Mouse (Mus musculus): ENCODE results near the gene Gm26558. TPM values are rescaled to one million over a fixed set of nuclear protein-coding genes. Genes with fewer than 3 reads are reported as not detected.

The Gm26558 gene
- polyA plus RNA-seq, 1 experiment = 0.20 TPM

DNA sequence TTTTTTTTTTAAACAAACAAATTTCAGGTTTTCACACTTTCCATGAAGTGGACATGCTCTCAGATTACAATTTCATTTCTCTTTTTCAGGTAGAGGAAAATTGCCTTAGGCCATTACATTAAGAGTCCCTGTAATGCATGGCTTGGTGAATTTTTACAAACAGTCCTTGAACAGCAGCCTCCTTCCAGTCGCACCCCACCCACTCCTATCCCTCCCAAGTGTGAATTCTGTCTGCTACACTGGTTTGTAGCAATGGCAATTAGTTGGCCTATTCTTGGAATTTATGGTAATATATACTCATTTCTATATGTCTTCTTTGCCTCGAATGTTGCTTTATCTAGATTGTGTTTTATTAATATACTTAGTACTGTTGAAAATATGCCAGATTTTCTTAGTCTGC lies 10.6 kb upstream of the Gm26558 start:
- Histone ChIP-seq H3K27me3 (ENCODE audit: control insufficient read depth, insufficient read depth, low read length) (no peaks in the 10 kb centered on the region), H3K4me3 (ENCODE audit: control insufficient read depth, insufficient read depth, low read length) (no peak overlapping the region), H3K27ac (ENCODE audit: control insufficient read depth, insufficient read depth, low read length) (no peak overlapping the region), H3K36me3 (ENCODE audit: control insufficient read depth, insufficient read depth, low read length) (0 out of 2 replicates have a peak, but pooled peaks cover 5% of the 10 kb centered on the region), H3K4me1 (replicated peaks; ENCODE audit: control insufficient read depth, insufficient read depth, low read length) (no peaks in the 10 kb centered on the region)
- 90% methylated on average over 2 of the region's 2 CpGs for WGBS
- DNase-seq = no peak
- TF ChIP-seq POLR2A (IDR thresholded peaks at IDR 0.05; ENCODE audit: control insufficient read depth, extremely low read depth, insufficient read depth, low read length, poor library complexity) = no peak
- TF ChIP-seq CTCF (IDR thresholded peaks at IDR 0.05; ENCODE audit: borderline replicate concordance, control insufficient read depth, extremely low read depth, insufficient read depth, low read length, poor library complexity) = no peak

DNA sequence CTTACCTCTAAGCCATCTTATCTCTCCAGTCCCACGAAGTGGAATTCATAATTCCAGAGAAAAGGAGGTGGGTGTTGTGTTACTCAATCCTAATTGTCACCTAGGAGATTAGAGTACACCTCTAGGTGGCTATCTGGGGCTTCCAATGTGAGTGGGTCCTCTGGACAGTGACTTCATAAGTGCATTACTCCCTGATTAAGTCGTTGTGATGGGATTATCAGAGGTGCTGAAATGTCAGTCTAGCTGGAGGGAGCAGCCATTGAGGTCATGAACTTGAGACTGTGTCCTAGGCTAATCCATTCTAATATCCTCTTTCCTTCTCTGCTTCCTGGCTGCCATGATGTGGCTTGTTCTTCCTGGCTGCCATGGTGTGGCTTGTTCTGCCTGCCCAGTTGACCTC lies 8.0 kb upstream of the Gm26558 start:
- no peaks in the 10 kb centered on the region for H3K27me3 ChIP-seq (ENCODE audit: control insufficient read depth, insufficient read depth, low read length)
- 77% methylated on average over 2 of the region's 2 CpGs for WGBS
- no peak for DNase-seq

GRCm38 (mm10) chr2:70669241-70669640 lies 7.3 kb upstream of the Gm26558 start:
- Histone ChIP-seq H3K4me3 (ENCODE audit: control insufficient read depth, insufficient read depth, low read length) (no peak overlapping the region), H3K36me3 (ENCODE audit: control insufficient read depth, insufficient read depth, low read length) (no peaks in the 10 kb centered on the region), H3K27me3 (ENCODE audit: control insufficient read depth, insufficient read depth, low read length) (no peaks in the 10 kb centered on the region), H3K4me1 (replicated peaks; ENCODE audit: control insufficient read depth, insufficient read depth, low read length) (no peaks in the 10 kb centered on the region), H3K27ac (ENCODE audit: control insufficient read depth, insufficient read depth, low read length) (no peak overlapping the region)
- no peak for DNase-seq
- WGBS = 80% methylated on average over 2 of the region's 2 CpGs
- TF ChIP-seq POLR2A (IDR thresholded peaks at IDR 0.05; ENCODE audit: control insufficient read depth, extremely low read depth, insufficient read depth, low read length, poor library complexity) (no peak), CTCF (IDR thresholded peaks at IDR 0.05; ENCODE audit: borderline replicate concordance, control insufficient read depth, extremely low read depth, insufficient read depth, low read length, poor library complexity) (no peak)

More for the DNA sequence above, 8.0 kb upstream of the Gm26558 start:
- no peak overlapping the region for H3K27ac ChIP-seq (ENCODE audit: control insufficient read depth, insufficient read depth, low read length)
- H3K36me3 ChIP-seq (ENCODE audit: control insufficient read depth, insufficient read depth, low read length) = no peaks in the 10 kb centered on the region
- no peaks in the 10 kb centered on the region for H3K4me1 ChIP-seq (replicated peaks; ENCODE audit: control insufficient read depth, insufficient read depth, low read length)
- no peak overlapping the region for H3K4me3 ChIP-seq (ENCODE audit: control insufficient read depth, insufficient read depth, low read length)
- TF ChIP-seq POLR2A (IDR thresholded peaks at IDR 0.05; ENCODE audit: control insufficient read depth, extremely low read depth, insufficient read depth, low read length, poor library complexity) (no peak), CTCF (IDR thresholded peaks at IDR 0.05; ENCODE audit: borderline replicate concordance, control insufficient read depth, extremely low read depth, insufficient read depth, low read length, poor library complexity) (no peak)

GRCm38 (mm10) chr2:70667016-70667415 lies 5.1 kb upstream of the Gm26558 start:
- Histone ChIP-seq H3K4me1 (replicated peaks; ENCODE audit: control insufficient read depth, insufficient read depth, low read length) (peaks cover 2% of the 10 kb centered on the region; the same call in 1 of the 2 replicates), H3K4me3 (ENCODE audit: control insufficient read depth, insufficient read depth, low read length) (no peak overlapping the region), H3K36me3 (ENCODE audit: control insufficient read depth, insufficient read depth, low read length) (no peaks in the 10 kb centered on the region), H3K27ac (ENCODE audit: control insufficient read depth, insufficient read depth, low read length) (no peak overlapping the region), H3K27me3 (ENCODE audit: control insufficient read depth, insufficient read depth, low read length) (no peaks in the 10 kb centered on the region)
- DNase-seq = no peak
- TF ChIP-seq POLR2A (IDR thresholded peaks at IDR 0.05; ENCODE audit: control insufficient read depth, extremely low read depth, insufficient read depth, low read length, poor library complexity) (no peak), CTCF (IDR thresholded peaks at IDR 0.05; ENCODE audit: borderline replicate concordance, control insufficient read depth, extremely low read depth, insufficient read depth, low read length, poor library complexity) (no peak)
- 97% methylated on average over 7 of the region's 7 CpGs for WGBS

GRCm38 (mm10) chr2:70663764-70664163 lies 1.9 kb upstream of the Gm26558 start:
- WGBS = 62% methylated on average over 5 of the region's 5 CpGs
- peaks cover 2% of the 10 kb centered on the region; the same call in 1 of the 2 replicates for H3K4me1 ChIP-seq (replicated peaks; ENCODE audit: control insufficient read depth, insufficient read depth, low read length)
- no peak overlapping the region for H3K27ac ChIP-seq (ENCODE audit: control insufficient read depth, insufficient read depth, low read length)
- H3K4me3 ChIP-seq (ENCODE audit: control insufficient read depth, insufficient read depth, low read length) = no peak overlapping the region
- H3K36me3 ChIP-seq (ENCODE audit: control insufficient read depth, insufficient read depth, low read length) = no peaks in the 10 kb centered on the region
- peak; percentile 26 for DNase-seq
- TF ChIP-seq POLR2A (IDR thresholded peaks at IDR 0.05; ENCODE audit: control insufficient read depth, extremely low read depth, insufficient read depth, low read length, poor library complexity) = no peak
- TF ChIP-seq CTCF (IDR thresholded peaks at IDR 0.05; ENCODE audit: borderline replicate concordance, control insufficient read depth, extremely low read depth, insufficient read depth, low read length, poor library complexity) = no peak
- H3K27me3 ChIP-seq (ENCODE audit: control insufficient read depth, insufficient read depth, low read length) = no peaks in the 10 kb centered on the region

DNA sequence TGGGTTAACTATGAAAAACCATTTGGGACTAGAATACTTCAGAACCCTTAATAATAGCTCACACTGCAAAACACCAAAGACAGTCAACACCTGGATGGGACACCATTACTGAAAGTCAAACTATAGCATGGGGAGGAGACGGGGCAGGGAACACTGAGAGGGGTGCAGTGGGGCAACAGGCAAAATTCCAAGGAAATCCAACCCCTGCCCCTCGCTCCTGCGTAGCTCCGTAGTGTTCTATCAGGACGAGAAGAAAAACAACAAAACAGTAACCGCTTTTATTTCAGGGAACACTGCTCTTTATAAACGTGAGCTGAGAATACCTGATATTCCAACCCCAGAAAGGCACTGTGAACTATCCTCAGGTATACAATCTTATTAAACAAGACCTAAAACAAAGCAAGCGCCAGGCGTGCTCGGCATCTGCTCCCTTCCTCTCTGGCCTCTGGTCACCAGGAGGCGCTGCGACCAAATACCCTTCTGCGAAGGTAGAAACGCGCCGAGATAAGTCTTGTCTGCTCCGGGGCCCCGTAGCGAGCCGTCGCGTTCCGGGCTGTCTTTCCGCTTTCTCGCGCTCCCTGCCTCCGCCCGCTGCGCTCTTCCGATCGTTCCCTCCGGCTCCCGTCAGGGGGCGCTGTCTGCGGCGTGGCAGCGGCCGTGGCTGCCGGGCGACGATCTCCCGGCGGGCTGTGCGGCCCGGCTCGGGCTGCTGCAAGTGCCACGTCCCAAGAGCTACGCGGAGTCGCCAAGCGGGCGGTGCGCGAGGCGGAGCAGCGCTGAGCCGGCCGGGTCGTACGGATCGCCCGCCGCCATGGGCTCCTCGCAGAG lies 807 bp downstream of the Gm26558 start, which contains the start of gene Gorasp2:
TSS of gene Gorasp2 (plus strand) at position 690 of the 828 bp plus-strand sequence.
- Histone ChIP-seq H3K4me1 (replicated peaks; ENCODE audit: control insufficient read depth, insufficient read depth, low read length) (peaks cover 2% of the 10 kb centered on the region; the same call in 1 of the 2 replicates), H3K27me3 (ENCODE audit: control insufficient read depth, insufficient read depth, low read length) (no peaks in the 10 kb centered on the region; the same call in 1 of the 2 replicates), H3K4me3 (ENCODE audit: control insufficient read depth, insufficient read depth, low read length) (peak within 1 kb of the TSS; percentile 79), H3K27ac (ENCODE audit: control insufficient read depth, insufficient read depth, low read length) (peak within 1 kb of the TSS; percentile 28), H3K36me3 (ENCODE audit: control insufficient read depth, insufficient read depth, low read length) (no peaks in the 10 kb centered on the region)
- TF ChIP-seq POLR2A (IDR thresholded peaks at IDR 0.05; ENCODE audit: control insufficient read depth, extremely low read depth, insufficient read depth, low read length, poor library complexity) (peak; percentile 96), CTCF (IDR thresholded peaks at IDR 0.05; ENCODE audit: borderline replicate concordance, control insufficient read depth, extremely low read depth, insufficient read depth, low read length, poor library complexity) (peak; percentile 99)
- WGBS = 3% methylated on average over 64 of the region's 64 CpGs
- DNase-seq = peak; percentile 97
